Mouse (Mus musculus) liver, embryonic 14.5 days (tissue): Measurements from ENCODE around the gene Mgl2.

ENCODE experiments used
- CTCF ChIP-seq: IDR thresholded peaks from 2 replicates; pipeline ENCODE4 v1.5.1; 2016; ENCODE audit warnings: antibody characterized with exemption, low read depth, control low read depth
- EP300 ChIP-seq: IDR thresholded peaks from 2 replicates; pipeline ENCODE4 v1.6.1; 2016; ENCODE audit warnings: antibody characterized with exemption, low read depth

DNA sequence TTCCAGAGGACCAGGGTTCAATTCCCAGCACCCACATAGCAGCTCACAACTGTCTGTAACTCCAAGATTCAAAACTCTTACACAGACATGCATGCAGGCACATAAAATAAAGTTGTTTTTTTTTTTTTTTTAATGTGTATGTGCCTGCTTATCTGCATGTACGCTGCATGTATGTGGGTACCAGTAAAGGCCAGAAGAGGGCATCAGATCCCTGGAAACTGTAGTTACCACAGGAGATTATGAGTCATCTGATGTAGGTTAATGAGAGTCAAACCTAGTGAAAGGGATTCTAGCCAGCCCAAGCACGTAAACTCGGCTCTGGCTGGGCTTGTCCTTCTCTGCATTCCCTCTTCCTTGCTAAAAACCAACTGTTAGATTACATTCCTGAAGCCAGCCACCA is 20.9 kb downstream of the Mgl2 start:
- TF ChIP-seq CTCF: peak; percentile 21; the same call in 1 of the 2 replicates
- no peak for TF ChIP-seq EP300
